Mouse (Mus musculus): ENCODE measurements around the gene Azi2.

Gene Azi2

GRCm38 (mm10) chr9:118083834-118084233 lies 43.5 kb downstream of the Azi2 start:
- no peak for DNase-seq

DNA sequence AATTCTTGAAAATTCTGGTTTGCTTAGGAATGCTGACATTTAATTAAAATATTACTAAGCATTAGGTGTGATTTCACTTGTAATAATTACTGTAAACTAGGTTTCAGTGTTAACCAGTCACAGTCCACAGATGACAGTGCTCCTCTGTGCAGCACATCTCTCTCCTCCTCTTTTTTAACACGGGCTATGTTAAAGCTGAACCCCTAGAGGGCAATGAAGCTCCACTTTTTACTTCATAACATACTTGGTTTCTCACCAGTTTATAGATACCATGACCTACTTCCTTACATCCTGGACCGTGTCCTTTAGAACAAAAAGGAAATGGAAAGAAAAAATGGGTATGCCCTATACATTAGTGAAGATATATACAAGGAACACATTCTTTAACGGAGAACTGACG lies 59.1 kb downstream of the Azi2 start:
- DNase-seq = no peak

DNA sequence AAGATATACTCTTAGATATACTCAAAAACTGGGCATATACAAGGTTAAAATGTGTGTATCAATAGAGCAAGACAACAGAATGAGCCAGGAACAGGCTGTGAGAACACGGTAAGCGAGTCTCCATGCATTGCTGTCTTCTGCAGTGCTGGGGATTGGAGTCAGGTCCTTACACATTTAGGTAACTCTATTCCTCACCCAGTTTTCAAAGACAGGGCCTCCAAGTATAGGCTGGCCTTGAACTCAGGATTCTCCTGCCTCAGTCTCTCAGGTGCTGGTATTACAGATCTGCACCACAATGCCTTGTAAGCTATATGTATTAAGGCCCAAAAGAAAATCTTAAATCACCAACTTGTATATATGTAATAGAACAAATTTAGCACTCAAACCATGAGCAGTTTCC lies 60.2 kb downstream of the Azi2 start:
- no peak for DNase-seq

- DNase-seq = no peak
Observed at GRCm38 (mm10) chr9:118101802-118102201, 61.5 kb downstream of the Azi2 start.

- no peak for DNase-seq
Observed at GRCm38 (mm10) chr9:118108527-118109011, 68.3 kb downstream of the Azi2 start.

DNA sequence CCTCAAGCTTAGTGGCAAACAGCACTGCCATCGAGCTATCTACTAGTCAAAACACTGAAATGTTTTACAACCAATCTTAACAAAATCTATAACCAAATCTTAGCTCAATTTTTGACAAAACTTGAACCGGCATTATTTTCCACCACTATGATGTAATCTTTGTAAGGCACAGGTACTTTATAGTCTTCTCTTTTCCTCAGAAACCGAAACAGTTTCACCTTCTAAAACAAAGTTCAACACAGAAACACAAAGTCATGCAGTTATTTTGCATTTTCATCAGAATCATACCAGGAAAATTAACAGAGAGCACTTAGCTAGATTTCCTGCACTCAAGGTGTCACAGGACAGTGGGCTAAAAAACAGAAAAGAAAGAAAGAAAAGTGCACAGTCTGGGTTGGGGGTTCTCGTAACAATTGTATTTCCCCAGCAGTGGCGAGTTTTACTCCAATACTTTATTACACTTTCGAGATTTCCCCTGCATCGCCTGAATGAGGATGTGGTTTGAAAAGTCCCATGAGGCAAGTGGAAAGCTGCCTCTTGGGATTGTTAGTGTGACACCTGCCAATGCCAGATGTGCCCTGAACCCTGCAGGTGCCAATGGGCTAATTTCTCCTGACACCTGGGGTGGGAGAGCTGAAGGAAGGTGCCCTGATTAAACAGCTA lies 69.5 kb downstream of the Azi2 start:
- DNase-seq = no peak

- DNase-seq = no peak
Observed at GRCm38 (mm10) chr9:118110360-118110710, 70.0 kb downstream of the Azi2 start.

Data from thymus, postnatal 4 days (tissue).